Mouse (Mus musculus) small intestine, adult 2 months (tissue): Measurements from ENCODE around the gene Spta1.

ENCODE experiments used
- CTCF ChIP-seq: fragments of 200-500 bp; IDR thresholded peaks from 2 replicates; pipeline ENCODE4 v1.5.1; 2012; ENCODE audit warnings: low read depth, mild to moderate bottlenecking, control low read depth, inconsistent platforms, low read length, moderate library complexity, mixed read lengths; ENCODE audit not compliant: insufficient replicate concordance, insufficient read length; ENCODE audit errors: extremely low read depth
- POLR2A ChIP-seq: fragments of 200-500 bp; IDR thresholded peaks from 2 replicates; pipeline ENCODE4 v1.6.1; 2012; ENCODE audit warnings: low read depth, mild to moderate bottlenecking, control low read depth, inconsistent platforms, low read length, moderate library complexity

DNA sequence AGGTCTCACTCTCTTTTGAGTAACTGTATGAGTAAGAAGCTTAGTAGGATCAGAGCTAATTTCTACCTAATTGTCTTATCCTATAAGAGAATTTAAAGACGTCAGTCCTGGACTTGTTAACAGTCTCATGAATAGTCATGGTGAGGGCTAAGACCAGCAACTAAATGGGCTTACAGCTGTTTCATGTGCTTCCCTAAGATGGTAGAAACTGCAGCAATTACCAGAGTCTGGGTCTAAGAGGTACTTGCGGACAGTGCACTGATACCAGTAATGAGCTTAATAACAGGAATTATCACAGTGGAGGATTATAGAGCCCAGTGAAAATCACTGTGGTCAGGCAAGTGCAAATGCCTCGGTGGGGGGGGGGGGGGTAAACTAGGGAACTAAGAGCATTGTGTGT, 40.6 kb upstream of the Spta1 start:
- TF ChIP-seq POLR2A (no peak), CTCF (no peak)
